Mouse (Mus musculus): ENCODE measurements around the gene Adamts8.

Adamts8 gene

GRCm38 (mm10) chr9:30922197-30922894 is 20.0 kb upstream of the Adamts8 start, which contains the start of gene Adamts15:
Gene Adamts15, minus strand, starts transcription at chr9:30922452.
- no peak for DNase-seq (ENCODE audit: low read depth)

DNA sequence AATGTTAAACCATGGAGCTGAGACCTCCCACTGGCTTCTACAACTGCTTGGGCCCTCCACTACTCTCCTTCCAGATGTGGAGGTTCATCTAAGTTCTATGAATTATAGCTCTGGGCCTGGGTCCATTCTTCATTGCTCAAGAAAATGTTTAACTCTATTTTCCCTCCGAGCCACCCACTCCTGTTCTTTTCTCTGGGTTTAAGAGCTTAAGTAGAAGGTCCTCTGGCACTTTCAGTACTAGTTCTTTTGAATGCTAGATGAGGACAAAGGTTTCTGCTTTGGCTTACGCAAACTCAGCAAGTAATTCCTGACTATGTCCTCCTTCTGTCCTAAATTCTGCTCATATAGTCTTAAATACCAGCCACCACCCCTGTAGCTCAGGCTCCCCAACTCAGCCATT is 13.6 kb upstream of the Adamts8 start:
- no peak for DNase-seq (ENCODE audit: low read depth)

DNA sequence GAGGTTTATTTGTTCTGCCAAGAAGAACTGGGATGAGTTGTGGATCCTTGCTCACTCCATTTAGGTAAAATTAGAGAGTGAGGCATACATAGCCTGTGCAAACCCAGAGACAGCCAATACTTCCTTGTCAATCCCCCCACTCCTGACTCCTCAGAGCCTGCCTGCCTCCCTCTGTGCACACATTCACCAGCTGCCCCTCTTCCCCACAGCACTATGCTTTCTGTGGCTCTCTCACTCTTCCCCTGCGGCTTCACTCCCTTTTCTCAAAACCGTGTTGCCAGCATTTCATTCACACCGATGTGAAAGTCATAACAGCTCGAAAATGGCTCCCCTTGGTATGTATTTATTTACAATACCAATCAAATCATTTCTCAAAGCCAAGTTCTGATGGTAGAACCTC is 10.0 kb upstream of the Adamts8 start:
- DNase-seq (ENCODE audit: low read depth), result no peak

DNA sequence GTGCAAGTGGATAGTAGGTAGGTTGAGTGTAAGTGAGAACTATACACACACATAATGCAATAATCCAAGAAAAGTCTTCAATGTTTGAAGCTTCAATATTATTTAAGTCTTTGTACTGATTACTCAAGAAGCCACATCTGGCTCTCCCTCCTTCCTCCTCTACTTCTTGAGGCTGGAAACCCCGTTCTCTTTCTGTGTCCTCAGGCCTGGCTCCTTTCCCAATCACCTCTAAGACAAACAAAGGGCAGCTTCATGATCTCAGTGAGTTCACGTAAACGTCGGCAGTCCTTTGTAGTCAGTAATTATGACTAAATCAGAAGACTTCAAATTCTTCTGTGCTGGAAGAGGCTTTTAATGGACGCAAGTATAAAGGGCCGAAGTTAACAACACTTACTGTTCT is 7.5 kb upstream of the Adamts8 start:
- no peak for DNase-seq (ENCODE audit: low read depth)

DNA sequence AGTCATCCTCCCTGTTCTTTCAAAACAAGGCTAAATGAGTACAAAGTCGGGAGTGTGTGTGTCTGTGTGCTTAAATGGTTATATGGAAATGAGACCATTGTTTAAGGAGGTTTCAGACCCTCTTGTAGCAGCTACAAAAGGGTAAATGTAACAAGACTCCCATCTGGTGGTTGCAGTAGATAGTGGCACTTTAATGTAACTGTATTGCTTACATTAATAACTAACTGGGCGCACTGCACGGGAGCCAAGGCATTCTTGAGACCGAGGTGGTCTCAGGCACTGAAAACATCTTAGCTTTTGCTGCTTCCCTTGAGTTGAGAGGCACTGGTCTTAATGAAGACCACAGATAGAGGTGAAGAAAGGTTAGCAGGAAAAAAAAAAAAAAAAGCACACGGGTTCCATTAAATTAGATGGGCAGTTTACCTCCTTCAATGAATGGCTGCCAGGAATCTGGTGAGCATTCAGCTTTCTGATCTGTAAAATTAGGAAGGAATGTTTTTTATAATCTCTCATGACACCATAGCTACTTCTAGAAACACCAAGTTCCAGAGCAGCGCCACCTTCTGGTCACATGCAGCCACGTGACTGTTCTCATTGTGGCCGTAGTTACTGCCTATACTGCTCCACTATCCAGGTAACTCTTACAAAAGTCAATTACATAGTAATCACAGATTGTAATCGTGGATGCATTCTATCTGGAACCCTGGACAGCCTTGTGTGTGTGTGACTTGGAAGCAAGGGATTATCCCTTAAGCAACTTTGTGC is 5.5 kb upstream of the Adamts8 start:
- peak; percentile 13 for DNase-seq (ENCODE audit: low read depth)

GRCm38 (mm10) chr9:30940328-30940727 is 2.0 kb upstream of the Adamts8 start:
- DNase-seq (ENCODE audit: low read depth), result peak; percentile 46

- no peak for DNase-seq (ENCODE audit: low read depth)
These were observed 979 bp downstream of the Adamts8 start for GRCm38 (mm10) chr9:30943341-30943740.

- no peak for DNase-seq (ENCODE audit: low read depth)
These were observed 1.9 kb downstream of the Adamts8 start for GRCm38 (mm10) chr9:30944234-30944633.

DNA sequence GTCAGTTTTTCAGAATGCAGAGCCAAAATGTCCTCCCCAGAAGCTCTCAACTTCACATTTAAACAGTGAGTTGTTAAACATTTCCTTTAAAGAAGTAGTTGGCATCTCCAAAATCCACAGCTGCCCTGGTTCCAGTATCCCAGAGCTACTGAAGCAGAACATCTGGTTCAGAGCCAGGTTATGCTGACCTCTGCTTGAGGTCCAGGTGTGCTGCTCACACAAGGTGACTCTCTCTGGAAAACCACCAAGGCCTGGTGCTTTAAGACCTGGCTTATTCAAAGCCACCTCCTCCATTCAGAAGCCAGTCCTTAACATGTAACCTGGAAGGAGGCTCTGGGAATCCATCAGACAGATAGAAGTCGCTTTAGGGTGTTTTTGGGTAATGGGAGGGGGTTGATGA is 2.9 kb downstream of the Adamts8 start:
- no peak for DNase-seq (ENCODE audit: low read depth)

GRCm38 (mm10) chr9:30949422-30949821 is 7.1 kb downstream of the Adamts8 start:
- no peak for DNase-seq (ENCODE audit: low read depth)

DNA sequence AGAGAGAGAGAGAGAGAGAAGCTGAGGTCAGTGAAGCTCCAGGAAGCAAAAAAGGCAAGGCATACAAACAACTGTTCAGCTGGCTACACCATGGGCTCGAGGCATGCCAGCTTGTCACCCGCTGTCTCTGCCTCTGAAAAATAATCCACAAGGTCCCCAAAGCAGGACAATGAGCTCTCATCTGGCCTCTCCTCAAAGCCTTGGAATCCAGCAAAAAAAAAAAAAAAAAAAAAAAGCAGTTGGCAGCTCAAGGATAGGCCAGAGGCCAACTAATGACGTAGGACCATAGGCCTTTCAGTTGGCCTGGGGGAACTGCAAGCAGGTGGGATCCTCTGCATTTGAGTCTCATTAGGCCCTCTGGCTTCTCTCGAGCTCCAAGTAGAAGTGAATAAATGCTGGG is 7.6 kb downstream of the Adamts8 start:
- no peak for DNase-seq (ENCODE audit: low read depth)

DNA sequence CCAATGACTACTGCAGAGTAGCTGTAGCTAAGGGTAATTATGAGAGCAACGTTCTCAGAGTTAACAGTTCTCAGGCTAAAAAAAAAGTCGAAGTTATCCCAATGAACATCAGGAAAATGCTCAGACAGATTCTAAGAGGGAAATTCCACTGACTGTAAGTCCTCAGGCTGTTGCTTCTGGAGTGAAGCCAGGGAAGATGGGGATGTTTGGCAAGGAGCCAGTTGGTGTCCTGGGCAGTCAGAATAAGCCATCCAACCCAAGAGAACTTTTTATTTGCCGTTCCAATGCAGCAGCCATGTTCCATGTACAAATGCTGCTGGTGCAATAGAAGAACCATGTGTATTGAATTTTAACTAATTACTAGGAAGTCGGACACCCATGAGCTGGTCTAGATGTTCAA is 8.2 kb downstream of the Adamts8 start:
- no peak for DNase-seq (ENCODE audit: low read depth)

DNA sequence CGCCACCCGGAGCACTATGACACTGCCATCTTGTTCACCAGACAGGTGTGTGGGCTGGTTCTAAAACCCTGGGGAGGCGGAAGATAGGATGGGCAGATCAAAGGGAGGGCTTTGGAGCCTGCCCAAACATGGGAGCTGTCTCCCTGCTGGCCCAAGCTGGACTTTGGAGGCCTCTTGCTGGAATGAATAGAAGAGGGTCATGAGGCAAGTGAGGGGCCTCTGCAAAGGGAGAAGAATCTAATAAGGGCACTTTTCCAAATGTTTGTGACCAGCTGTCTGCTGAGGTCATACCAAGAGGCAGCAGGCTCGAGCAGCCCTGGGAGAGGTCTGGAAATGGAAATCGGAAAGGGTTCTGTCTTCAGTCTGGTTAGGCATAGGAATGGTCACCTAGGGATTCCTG is 9.1 kb downstream of the Adamts8 start:
- no peak for DNase-seq (ENCODE audit: low read depth)

DNA sequence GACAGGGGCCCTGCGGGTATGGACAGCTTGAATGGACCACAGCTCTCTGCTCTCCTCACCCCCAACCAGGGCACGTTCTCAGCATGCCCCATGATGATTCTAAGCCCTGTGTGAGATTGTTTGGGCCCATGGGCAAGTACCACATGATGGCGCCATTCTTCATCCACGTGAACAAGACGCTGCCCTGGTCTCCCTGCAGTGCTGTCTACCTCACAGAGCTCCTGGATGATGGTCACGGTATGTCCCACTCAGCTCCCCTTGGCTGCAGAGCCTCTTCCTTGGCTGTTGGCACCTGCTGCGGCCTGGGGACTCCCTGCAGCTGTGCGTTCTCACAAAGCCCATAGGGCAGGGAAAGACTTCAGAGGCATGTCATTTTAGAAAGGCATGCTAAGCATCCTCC is 10.9 kb downstream of the Adamts8 start:
- DNase-seq (ENCODE audit: low read depth), result peak; percentile 27

GRCm38 (mm10) chr9:30955246-30955645 is 12.9 kb downstream of the Adamts8 start:
- no peak for DNase-seq (ENCODE audit: low read depth)

- DNase-seq (ENCODE audit: low read depth), result no peak
These were observed 21.4 kb downstream of the Adamts8 start for GRCm38 (mm10) chr9:30963780-30964179.

DNA sequence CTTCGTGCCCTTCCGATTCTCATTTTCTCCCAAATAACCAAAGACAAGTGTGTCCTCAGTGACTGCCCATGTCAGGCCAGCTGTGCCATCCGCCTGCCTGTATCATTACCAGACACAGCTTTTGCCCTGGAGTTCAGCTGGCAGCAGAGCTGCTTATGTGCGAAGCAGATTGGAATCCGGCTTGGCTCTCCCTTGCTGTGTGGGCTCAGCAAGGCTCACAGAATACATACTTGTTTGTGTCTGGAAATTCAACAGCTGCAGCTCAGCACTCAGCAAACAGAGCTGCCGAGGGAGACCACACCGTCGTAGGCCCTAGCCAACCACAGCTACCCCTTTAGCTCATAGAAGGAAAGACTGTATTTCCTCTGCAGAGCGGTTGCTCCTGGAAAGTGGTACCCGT is 22.3 kb downstream of the Adamts8 start:
- no peak for DNase-seq (ENCODE audit: low read depth)

GRCm38 (mm10) chr9:30966881-30967280 is 24.5 kb downstream of the Adamts8 start:
- DNase-seq (ENCODE audit: low read depth), result no peak

DNA sequence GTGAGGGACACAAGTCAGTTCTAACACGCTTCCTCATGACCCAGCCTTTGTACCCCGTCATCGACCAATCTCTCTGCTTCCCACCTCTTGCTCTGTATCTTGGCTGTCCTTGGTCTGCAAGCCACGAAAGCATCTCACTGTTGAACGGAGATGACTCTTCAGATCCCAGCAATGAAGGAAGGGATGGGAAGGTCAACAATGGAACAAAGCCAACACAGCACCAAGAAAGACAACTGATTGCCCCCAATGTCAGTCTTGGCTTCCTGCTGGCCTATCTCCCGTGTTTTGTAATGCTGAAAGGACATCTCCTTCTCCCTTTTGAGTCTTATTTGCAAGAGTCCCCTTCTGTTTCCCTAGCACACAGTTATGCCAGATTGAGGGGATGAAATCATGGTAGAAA is 25.8 kb downstream of the Adamts8 start:
- DNase-seq (ENCODE audit: low read depth), result no peak

DNA sequence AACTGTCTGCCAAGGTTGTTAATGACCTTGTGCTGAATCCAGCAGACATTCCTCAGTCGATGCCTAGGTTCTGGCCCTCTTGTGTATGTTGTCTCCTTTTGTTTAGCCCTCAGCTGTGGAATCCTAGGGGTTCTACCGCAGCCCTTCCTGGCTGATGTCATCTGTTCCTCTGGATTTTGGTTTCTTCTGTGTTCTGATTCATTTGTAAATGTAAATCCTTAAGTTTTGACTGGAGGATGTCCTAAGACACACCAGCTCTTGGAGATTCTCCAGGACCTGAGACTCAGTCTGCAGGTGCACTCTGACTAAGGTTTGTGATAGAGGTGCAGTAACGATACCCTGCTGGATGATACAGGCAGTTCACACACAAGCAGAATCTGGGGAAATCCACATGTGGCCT is 27.6 kb downstream of the Adamts8 start:
- no peak for DNase-seq (ENCODE audit: low read depth)

DNA sequence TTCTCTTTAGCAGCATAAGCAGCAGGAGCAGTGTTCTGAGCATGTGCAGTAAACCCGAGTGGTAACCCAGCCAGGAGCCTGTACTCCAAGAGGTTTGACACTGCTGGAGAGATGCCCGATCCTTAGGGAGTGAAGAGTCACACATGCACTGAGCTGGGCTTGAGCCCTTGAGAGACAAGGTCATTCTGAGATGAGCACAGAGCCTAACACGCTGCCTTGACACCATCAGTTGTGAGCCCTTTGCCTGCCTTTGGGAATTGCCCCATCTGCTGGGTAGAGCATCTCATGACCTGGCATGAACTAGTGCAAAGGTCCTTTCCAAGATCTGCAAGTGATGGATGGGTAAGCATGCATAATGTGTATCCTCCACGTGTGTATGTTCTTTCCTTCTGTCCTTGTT is 29.6 kb downstream of the Adamts8 start:
- DNase-seq (ENCODE audit: low read depth), result no peak

GRCm38 (mm10) chr9:30976339-30977023 is 34.1 kb downstream of the Adamts8 start:
- DNase-seq (ENCODE audit: low read depth), result no peak

DNA sequence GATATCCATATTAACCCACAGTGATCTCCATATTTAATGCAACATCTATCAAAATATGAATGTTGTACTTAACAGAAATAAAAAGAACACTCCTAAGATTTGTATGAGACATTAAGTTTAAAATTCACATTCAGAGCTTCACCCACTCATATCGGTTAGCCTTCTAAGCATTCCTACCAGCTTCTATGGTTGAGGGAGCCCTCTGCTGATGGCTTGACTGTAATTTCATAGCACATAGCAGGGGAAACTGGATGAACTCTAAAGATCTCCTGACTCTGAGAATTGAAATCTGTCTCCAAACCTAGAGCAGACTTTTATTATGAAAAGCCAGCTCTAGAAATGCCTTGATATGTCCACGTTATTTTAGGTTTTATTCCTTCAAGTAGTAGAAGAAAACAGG is 38.1 kb downstream of the Adamts8 start:
- DNase-seq (ENCODE audit: low read depth), result no peak
